Mouse (Mus musculus): ENCODE results near the gene Sbds. TPM values are rescaled to one million over a fixed set of nuclear protein-coding genes. Genes with fewer than 3 reads are reported as not detected.

Sbds gene
- total and polyA plus RNA-seq, 3 experiments, result 22.0 to 48.7 (median 45.8) TPM

GRCm38 (mm10) chr5:130278011-130278472 lies 22.7 kb upstream of the Sbds start:
- WGBS, result 39% methylated on average over 7 of the region's 7 CpGs
- no peaks in the 10 kb centered on the region for H3K4me1 ChIP-seq (ENCODE audit: control insufficient read depth, insufficient read depth, low read length)
- H3K4me3 ChIP-seq, result no peak overlapping the region
- H3K36me3 ChIP-seq (ENCODE audit: control insufficient read depth, insufficient read depth, low read length), result no peaks in the 10 kb centered on the region
- DNase-seq, result no peak
- no peak overlapping the region; the same call in 1 of the 2 replicates for H3K27ac ChIP-seq
- intact Hi-C loops (cut with DNase I), result no loop called here
- TF ChIP-seq POLR2A (IDR thresholded peaks at IDR 0.05; ENCODE audit: insufficient read depth, low read depth, low read length) (no peak), EP300 (IDR thresholded peaks at IDR 0.05; ENCODE audit: insufficient read depth, low read depth, low read length) (no peak), CTCF (IDR thresholded peaks at IDR 0.05) (no peak)
- no peaks in the 10 kb centered on the region for H3K79me2 ChIP-seq (replicated peaks; ENCODE audit: control insufficient read depth, insufficient read depth, low read length)
- no peak overlapping the region for H3K9ac ChIP-seq (ENCODE audit: low read depth, low read length)
- H3K27me3 ChIP-seq (ENCODE audit: control insufficient read depth, insufficient read depth, low read length), result no peaks in the 10 kb centered on the region

GRCm38 (mm10) chr5:130275509-130275908 lies 20.2 kb upstream of the Sbds start:
- DNase-seq, result no peak
- H3K79me2 ChIP-seq (replicated peaks; ENCODE audit: control insufficient read depth, insufficient read depth, low read length), result no peaks in the 10 kb centered on the region
- H3K27me3 ChIP-seq (ENCODE audit: control insufficient read depth, insufficient read depth, low read length), result no peaks in the 10 kb centered on the region
- no peaks in the 10 kb centered on the region for H3K4me1 ChIP-seq (ENCODE audit: control insufficient read depth, insufficient read depth, low read length)
- TF ChIP-seq CTCF (IDR thresholded peaks at IDR 0.05) (no peak; the same call in 1 of the 2 replicates), EP300 (IDR thresholded peaks at IDR 0.05; ENCODE audit: insufficient read depth, low read depth, low read length) (no peak), POLR2A (IDR thresholded peaks at IDR 0.05; ENCODE audit: insufficient read depth, low read depth, low read length) (no peak)
- intact Hi-C loops (cut with DNase I), result no loop called here
- H3K27ac ChIP-seq, result no peak overlapping the region
- 35% methylated on average over 4 of the region's 4 CpGs for whole genome bisulfite sequencing
- no peaks in the 10 kb centered on the region for H3K36me3 ChIP-seq (ENCODE audit: control insufficient read depth, insufficient read depth, low read length)
- H3K9ac ChIP-seq (ENCODE audit: low read depth, low read length), result no peak overlapping the region
- no peak overlapping the region for H3K4me3 ChIP-seq

GRCm38 (mm10) chr5:130273046-130273445 lies 17.7 kb upstream of the Sbds start:
- TF ChIP-seq CTCF (IDR thresholded peaks at IDR 0.05) (no peak), EP300 (IDR thresholded peaks at IDR 0.05; ENCODE audit: insufficient read depth, low read depth, low read length) (no peak), POLR2A (IDR thresholded peaks at IDR 0.05; ENCODE audit: insufficient read depth, low read depth, low read length) (no peak)
- Histone ChIP-seq H3K4me1 (ENCODE audit: control insufficient read depth, insufficient read depth, low read length) (no peaks in the 10 kb centered on the region), H3K36me3 (ENCODE audit: control insufficient read depth, insufficient read depth, low read length) (no peaks in the 10 kb centered on the region), H3K27me3 (ENCODE audit: control insufficient read depth, insufficient read depth, low read length) (no peaks in the 10 kb centered on the region), H3K4me3 (no peak overlapping the region), H3K27ac (no peak overlapping the region), H3K9ac (ENCODE audit: low read depth, low read length) (no peak overlapping the region), H3K79me2 (replicated peaks; ENCODE audit: control insufficient read depth, insufficient read depth, low read length) (no peaks in the 10 kb centered on the region)
- DNase-seq, result no peak
- intact Hi-C loops (cut with DNase I), result no loop called here
- WGBS, result 96% methylated on average over 6 of the region's 6 CpGs

- WGBS, result 87% methylated on average over 1 of the region's 1 CpGs
- Histone ChIP-seq H3K4me3 (no peak overlapping the region), H3K4me1 (ENCODE audit: control insufficient read depth, insufficient read depth, low read length) (no peaks in the 10 kb centered on the region), H3K79me2 (replicated peaks; ENCODE audit: control insufficient read depth, insufficient read depth, low read length) (no peaks in the 10 kb centered on the region), H3K36me3 (ENCODE audit: control insufficient read depth, insufficient read depth, low read length) (no peaks in the 10 kb centered on the region), H3K27me3 (ENCODE audit: control insufficient read depth, insufficient read depth, low read length) (no peaks in the 10 kb centered on the region), H3K9ac (ENCODE audit: low read depth, low read length) (no peak overlapping the region), H3K27ac (no peak overlapping the region)
- no peak for TF ChIP-seq POLR2A (IDR thresholded peaks at IDR 0.05; ENCODE audit: insufficient read depth, low read depth, low read length)
- no peak for TF ChIP-seq EP300 (IDR thresholded peaks at IDR 0.05; ENCODE audit: insufficient read depth, low read depth, low read length)
- TF ChIP-seq CTCF (IDR thresholded peaks at IDR 0.05), result peak; percentile 46
- DNase-seq, result no peak
- intact Hi-C loops (cut with DNase I), result no loop called here
Observed at GRCm38 (mm10) chr5:130272344-130272743, 17.0 kb upstream of the Sbds start.

- TF ChIP-seq CTCF (IDR thresholded peaks at IDR 0.05) (no peak), POLR2A (IDR thresholded peaks at IDR 0.05; ENCODE audit: insufficient read depth, low read depth, low read length) (no peak), EP300 (IDR thresholded peaks at IDR 0.05; ENCODE audit: insufficient read depth, low read depth, low read length) (no peak)
- DNase-seq, result no peak
- H3K36me3 ChIP-seq (ENCODE audit: control insufficient read depth, insufficient read depth, low read length), result no peaks in the 10 kb centered on the region
- no peaks in the 10 kb centered on the region for H3K27me3 ChIP-seq (ENCODE audit: control insufficient read depth, insufficient read depth, low read length)
- 80% methylated on average over 11 of the region's 11 CpGs for WGBS
- intact Hi-C loops (cut with DNase I), result no loop called here
- no peak overlapping the region for H3K4me3 ChIP-seq
- no peak overlapping the region for H3K27ac ChIP-seq
- no peak overlapping the region for H3K9ac ChIP-seq (ENCODE audit: low read depth, low read length)
- H3K4me1 ChIP-seq (ENCODE audit: control insufficient read depth, insufficient read depth, low read length), result no peaks in the 10 kb centered on the region
- no peaks in the 10 kb centered on the region for H3K79me2 ChIP-seq (replicated peaks; ENCODE audit: control insufficient read depth, insufficient read depth, low read length)
Observed at GRCm38 (mm10) chr5:130268976-130269375, 13.6 kb upstream of the Sbds start.

GRCm38 (mm10) chr5:130267316-130267715 lies 12.0 kb upstream of the Sbds start:
- no peak overlapping the region for H3K27ac ChIP-seq
- intact Hi-C loops (cut with DNase I), result no loop called here
- no peaks in the 10 kb centered on the region for H3K36me3 ChIP-seq (ENCODE audit: control insufficient read depth, insufficient read depth, low read length)
- no peaks in the 10 kb centered on the region for H3K27me3 ChIP-seq (ENCODE audit: control insufficient read depth, insufficient read depth, low read length)
- H3K79me2 ChIP-seq (replicated peaks; ENCODE audit: control insufficient read depth, insufficient read depth, low read length), result no peaks in the 10 kb centered on the region
- H3K4me1 ChIP-seq (ENCODE audit: control insufficient read depth, insufficient read depth, low read length), result no peaks in the 10 kb centered on the region
- no peak for TF ChIP-seq POLR2A (IDR thresholded peaks at IDR 0.05; ENCODE audit: insufficient read depth, low read depth, low read length)
- peak; percentile 79 for TF ChIP-seq CTCF (IDR thresholded peaks at IDR 0.05)
- no peak for DNase-seq
- H3K4me3 ChIP-seq, result no peak overlapping the region
- WGBS, result 41% methylated on average over 1 of the region's 1 CpGs
- no peak overlapping the region for H3K9ac ChIP-seq (ENCODE audit: low read depth, low read length)
